Mouse (Mus musculus) adrenal gland, adult (tissue): ENCODE data around the gene Ubc.

Source experiments
- DNase-seq, 2 experiments: peaks; one replicate each; pipeline ENCODE4 v3.0.0; 2022 to 2023; ENCODE audit warnings: low spot score in 1 of 2; ENCODE audit not compliant: inconsistent age in 2 of 2

The Ubc gene

GRCm38 (mm10) chr5:125383637-125384420, 6.2 kb downstream of the Ubc start:
- peak in 1 of 2 experiments; percentile 61 for DNase-seq

GRCm38 (mm10) chr5:125382673-125383558, 7.1 kb downstream of the Ubc start:
- DNase-seq = peak; percentile 75 to 92

GRCm38 (mm10) chr5:125381954-125382672, 7.9 kb downstream of the Ubc start:
- DNase-seq = peak in 1 of 2 experiments; percentile 30

GRCm38 (mm10) chr5:125378919-125379318, 11.1 kb downstream of the Ubc start:
- peak in 1 of 2 experiments; percentile 69 for DNase-seq

GRCm38 (mm10) chr5:125377214-125377613, 12.8 kb downstream of the Ubc start:
- no peak for DNase-seq

GRCm38 (mm10) chr5:125375871-125376270, 14.1 kb downstream of the Ubc start:
- DNase-seq = no peak

- no peak for DNase-seq
Measured at GRCm38 (mm10) chr5:125372027-125372426, 18.0 kb downstream of the Ubc start.

- no peak for DNase-seq
Measured at GRCm38 (mm10) chr5:125370950-125371693, 18.9 kb downstream of the Ubc start.

GRCm38 (mm10) chr5:125368568-125368967, 21.4 kb downstream of the Ubc start:
- peak; percentile 65 to 89 for DNase-seq

- no peak for DNase-seq
Measured at GRCm38 (mm10) chr5:125368156-125368555, 21.8 kb downstream of the Ubc start.

- no peak for DNase-seq
Measured at GRCm38 (mm10) chr5:125364851-125365429, 25.1 kb downstream of the Ubc start.

- DNase-seq = no peak
Measured at GRCm38 (mm10) chr5:125363894-125364293, 26.1 kb downstream of the Ubc start.

GRCm38 (mm10) chr5:125360981-125361510, 29.0 kb downstream of the Ubc start:
- DNase-seq = no peak

- DNase-seq = peak in 1 of 2 experiments; percentile 60
Measured at GRCm38 (mm10) chr5:125360566-125360965, 29.4 kb downstream of the Ubc start.

- peak; percentile 12 to 41 for DNase-seq
Measured at GRCm38 (mm10) chr5:125358270-125358608, 31.8 kb downstream of the Ubc start.

- no peak for DNase-seq
Measured at GRCm38 (mm10) chr5:125357543-125358269, 32.3 kb downstream of the Ubc start.

GRCm38 (mm10) chr5:125355650-125356049, 34.4 kb downstream of the Ubc start:
- DNase-seq = no peak

- DNase-seq = no peak
Measured at GRCm38 (mm10) chr5:125354885-125355492, 35.0 kb downstream of the Ubc start.

- DNase-seq = no peak
Measured at GRCm38 (mm10) chr5:125352781-125353294, 37.2 kb downstream of the Ubc start.
